Mouse (Mus musculus) adrenal gland, adult 2 months (tissue): ENCODE measurements around the gene Grpr. TPM values are rescaled to one million over a fixed set of nuclear protein-coding genes. Genes with fewer than 3 reads are reported as not detected.
A peak's percentile ranks its signal among the peaks of the same experiment; 100 is the strongest.

Experiments
- DNase-seq: peaks from one replicate; pipeline ENCODE4 v3.0.0; 2021
- long read RNA-seq: library from polyadenylated mRNA; stranded (forward); transcript quantifications from one replicate; pipeline ENCODE4 v2.0.0, GENCODE M21; 2021
- polyA plus RNA-seq: library from polyadenylated mRNA; depleted of rRNA; stranded (reverse); fragments of >200 nt; gene quantifications from 2 replicates; pipeline ENCODE4 v1.2.3, GENCODE M21; 2012; rRNA removed
- total RNA-seq, 2 experiments: library from RNA; stranded (reverse); gene quantifications; 2 replicates each; pipeline ENCODE4 v1.2.3; 2021

Grpr gene
- total RNA-seq (1 to 10 TPM; 5.3 to 7.3 TPM), polyA plus RNA-seq (1.1 and 1.5 TPM in 2 replicates)
- long read RNA-seq, partial matches to known transcripts, result 1 of 2 reads
- long read RNA-seq, other reads (novel, unspliced or antisense), result 0 of 2 reads

DNA sequence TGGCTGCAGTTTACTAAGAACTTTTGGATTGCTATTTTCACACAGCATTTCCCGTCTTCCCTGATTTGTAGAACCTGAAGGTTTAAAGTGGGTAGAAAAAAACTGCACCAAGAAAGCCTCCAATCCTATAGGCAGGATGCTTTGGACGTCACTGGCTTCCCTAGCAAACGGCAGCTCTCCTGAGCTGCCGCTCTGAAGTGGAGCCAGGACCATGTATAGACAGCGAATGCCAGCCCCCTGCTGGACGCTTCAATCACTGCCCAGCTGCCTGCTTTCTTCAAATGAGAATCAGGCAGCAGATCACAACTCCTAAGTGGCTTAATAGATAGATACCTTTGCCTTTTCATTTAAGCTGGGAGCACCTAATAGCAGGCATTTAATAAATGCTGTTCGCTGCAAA, at the start of gene Grpr:
Gene Grpr (minus strand): TSS at position 12 of the 400 bp plus-strand sequence.
- peak; percentile 62 for DNase-seq

- DNase-seq, result no peak
These were observed 11.0 kb upstream of the Grpr start for GRCm38 (mm10) chrX:163560521-163560920.

DNA sequence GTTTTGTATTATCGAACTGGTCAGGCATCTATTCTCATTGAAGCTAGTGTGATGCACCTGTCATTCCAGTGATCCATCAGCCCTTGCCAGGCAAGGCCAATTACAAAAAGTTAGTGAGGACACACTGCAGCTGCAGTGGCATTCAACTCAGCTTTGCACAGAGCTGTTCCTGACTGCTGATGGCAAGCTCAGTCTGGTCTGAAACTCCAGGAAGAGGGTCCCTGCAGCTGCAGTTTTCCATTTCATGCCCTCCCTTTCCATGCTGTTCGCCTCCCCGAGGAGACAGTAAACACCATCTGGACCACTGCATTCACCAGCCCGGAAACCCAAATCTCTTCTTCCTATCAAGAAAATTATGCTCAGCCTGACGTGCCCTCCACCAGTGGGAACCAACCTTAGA, 2.4 kb downstream of the Grpr start:
- no peak for DNase-seq

GRCm38 (mm10) chrX:163532836-163533235, 16.6 kb downstream of the Grpr start:
- no peak for DNase-seq

GRCm38 (mm10) chrX:163518963-163519541, 30.4 kb downstream of the Grpr start:
- no peak for DNase-seq

- no peak for DNase-seq
These were observed 37.7 kb downstream of the Grpr start for GRCm38 (mm10) chrX:163511766-163512165.

DNA sequence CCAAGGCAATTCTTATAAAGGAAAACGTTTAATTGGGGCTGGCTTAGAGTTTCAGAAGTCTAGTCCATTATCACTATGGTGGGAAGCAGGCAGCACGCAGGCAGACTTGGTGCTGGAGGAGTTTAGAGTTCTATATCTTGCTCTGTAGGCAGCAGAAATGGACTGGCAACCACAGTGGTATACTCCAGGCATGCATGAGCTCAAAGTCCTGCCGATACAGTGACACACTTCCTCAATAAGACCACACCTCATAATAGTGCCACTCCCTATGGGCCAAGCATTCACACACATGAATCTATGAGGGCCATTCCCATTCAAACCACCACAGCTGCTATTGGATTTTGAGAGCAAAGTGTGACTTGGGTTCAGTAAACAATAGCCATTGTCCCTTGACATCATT, 47.4 kb downstream of the Grpr start:
- DNase-seq, result no peak

Other genes with a start within 250 kb of the Grpr start
- under 1 TPM; 0.66 to 0.72 TPM for gene Rnf138rt1, start 211.7 kb upstream of the Grpr start, total RNA-seq
- 0.35 and 0.49 TPM in 2 replicates for gene Rnf138rt1, start 211.7 kb upstream of the Grpr start, polyA plus RNA-seq